Mouse (Mus musculus) yolk sac, embryonic 10.5 days (tissue): ENCODE results near the gene Defb46.

Experiments
- DNase-seq: peaks from one replicate; pipeline ENCODE4 v3.0.0-alpha.2; 2017; ENCODE audit warnings: low spot score

Gene Defb46

DNA sequence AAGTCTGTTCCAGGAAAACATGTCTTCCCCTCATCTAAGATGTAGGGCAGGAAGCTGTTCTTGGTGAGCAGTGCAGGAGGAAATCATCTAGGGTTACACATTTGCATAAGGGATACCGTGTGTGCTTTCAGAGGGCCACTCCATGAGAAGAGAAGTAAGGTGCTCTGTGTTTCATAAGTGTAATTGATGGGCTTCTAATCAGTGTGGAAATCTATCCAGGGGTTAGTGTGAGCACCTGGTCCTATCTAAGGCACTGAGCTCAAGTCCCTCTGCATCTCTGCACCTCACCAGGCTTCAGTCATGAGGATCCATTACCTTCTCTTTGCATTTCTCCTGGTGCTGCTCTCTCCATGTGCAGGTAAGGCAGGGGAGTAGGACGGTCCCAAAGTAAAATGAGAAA is at the start of gene Defb46:
Defb46 (plus strand) TSS at position 301 of the 400 bp plus-strand sequence.
- no peak for DNase-seq

DNA sequence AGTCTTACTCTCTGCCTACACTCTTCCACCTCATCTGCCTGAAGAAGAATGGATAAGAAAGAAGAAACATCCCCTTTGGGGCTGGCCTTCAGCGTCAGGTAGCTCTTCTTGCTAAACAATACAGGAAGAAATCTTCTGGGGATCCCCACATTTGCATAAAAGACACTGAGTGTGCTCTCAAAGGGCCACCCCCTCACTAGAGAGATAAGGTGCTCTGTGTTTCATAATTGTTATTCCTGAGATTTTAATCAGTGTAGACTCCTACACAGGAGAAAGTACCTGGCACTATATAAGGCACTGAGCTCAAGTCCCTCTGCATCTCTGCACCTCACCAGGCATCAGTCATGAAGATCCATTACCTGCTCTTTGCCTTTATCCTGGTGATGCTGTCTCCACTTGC is 14.6 kb upstream of the Defb46 start, which contains the start of gene Defb6:
Defb6 (plus strand) TSS at position 318 of the 400 bp plus-strand sequence.
- no peak for DNase-seq

DNA sequence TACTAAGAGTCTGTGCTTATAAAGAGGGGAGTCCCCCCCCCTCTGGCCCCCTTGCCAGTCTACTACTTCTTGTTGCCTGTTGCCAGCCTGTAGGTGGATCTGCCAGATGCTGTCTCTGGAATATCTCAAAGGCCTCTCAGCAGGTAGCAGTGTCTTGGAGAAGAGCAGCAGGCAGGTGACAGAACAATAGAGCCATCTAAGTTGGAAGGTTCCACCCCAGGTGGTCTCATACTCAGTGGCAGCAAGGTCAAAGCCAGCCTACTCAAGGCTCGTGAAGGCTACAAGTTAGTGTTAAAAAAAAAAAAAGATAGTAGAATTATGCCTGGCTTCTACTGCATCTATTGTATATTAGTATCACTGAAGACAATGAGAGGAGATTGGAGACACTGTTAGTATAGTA is 1.6 kb upstream of the Defb46 start:
- no peak for DNase-seq

DNA sequence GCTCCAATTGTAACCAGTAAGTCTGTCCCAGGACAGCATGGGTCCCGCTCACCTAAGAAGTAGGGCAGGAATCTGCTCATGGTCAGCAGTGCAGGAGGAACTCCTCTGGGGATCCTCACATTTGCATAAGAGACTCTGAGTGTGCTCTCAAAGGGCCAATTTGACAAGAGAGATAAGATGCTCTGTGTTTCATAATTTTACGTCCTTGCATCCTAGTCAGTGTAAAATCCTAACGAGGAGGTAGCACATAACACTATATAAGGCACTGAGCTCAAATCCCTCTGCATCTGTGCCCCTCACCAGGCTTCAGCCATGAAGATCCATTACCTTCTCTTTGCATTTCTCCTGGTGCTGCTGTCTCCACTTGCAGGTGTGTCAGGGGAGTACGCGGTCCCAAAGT is 7.6 kb downstream of the Defb46 start, which contains the start of gene Defb5:
Defb5 (plus strand) TSS at position 301 of the 400 bp plus-strand sequence.
- no peak for DNase-seq

DNA sequence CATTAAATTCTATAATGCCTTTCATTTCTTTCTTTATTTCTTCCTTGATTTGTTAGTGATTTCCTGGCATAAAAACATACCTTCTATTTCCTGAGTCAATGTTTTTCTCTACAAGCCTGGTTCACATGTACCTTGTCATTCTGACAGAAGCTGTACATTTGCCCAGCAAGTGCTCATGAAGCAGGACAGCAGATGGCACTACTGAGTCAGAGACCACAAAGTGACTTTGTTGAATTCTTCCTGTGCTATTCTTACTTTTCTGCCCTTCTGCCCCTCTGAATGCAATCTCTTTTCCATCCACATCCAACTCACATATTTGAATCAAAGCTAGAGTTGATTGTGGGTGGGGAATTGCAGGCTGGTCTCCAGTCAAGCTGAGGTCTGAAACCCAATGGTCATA is 18.4 kb downstream of the Defb46 start:
- no peak for DNase-seq

DNA sequence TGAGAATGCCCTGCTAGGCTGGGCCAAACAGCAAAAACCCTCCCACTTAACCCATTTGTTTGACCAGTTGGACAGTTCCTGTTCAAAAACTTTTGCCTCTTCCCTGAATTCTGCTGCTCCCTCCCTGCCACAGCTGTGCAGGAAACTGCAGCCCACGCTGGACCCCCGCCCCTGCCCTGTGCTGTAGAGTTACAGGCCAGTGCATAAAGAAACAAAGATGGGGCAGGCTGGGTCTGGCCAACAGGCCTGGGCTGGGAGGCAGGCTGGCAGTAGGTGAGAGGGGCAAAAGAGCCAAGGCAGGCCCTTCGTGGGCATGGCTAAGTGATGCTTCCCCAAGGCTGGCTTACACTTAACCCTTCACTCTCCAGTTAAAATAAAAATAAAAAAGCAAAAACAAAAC is 20.0 kb downstream of the Defb46 start:
- DNase-seq, result no peak
